ENCODE assay signal across 22 mouse cellular contexts in genomic region chr2:150675525-150675924, GRCm38 (mm10). TPM values are rescaled to one million over a fixed set of nuclear protein-coding genes. Genes with fewer than 3 reads are reported as not detected.
A peak's percentile ranks its signal among the peaks of the same experiment; 100 is the strongest.
DNase-seq lines count a peak whose midpoint lies in the region; ATAC-seq and TF ChIP-seq lines count a peak whose summit lies in the region.
"Had no signal": no experiment of that assay in that cellular context is flagged by ENCODE, and none has a peak within 500 bp of the region (broad histone marks: within the 10 kb centered on the region; RNA-seq: fewer than 3 reads in every experiment).

No protein-coding gene starts in this region.

- 0 out of 2 replicates have a peak, but pooled peaks have one; percentile 35 for TF ChIP-seq CTCF in kidney, postnatal 0 days (IDR thresholded peaks at IDR 0.05; ENCODE audit: low read depth)

- DNase-seq in kidney, postnatal 0 days (ENCODE audit: low spot score) = no peak
- DNase-seq in kidney, adult 8-10 months = no peak
- DNase-seq in 416B (ENCODE audit: low read depth) = peak; percentile 46
- DNase-seq in gastrocnemius, postnatal 4 days (ENCODE audit: low spot score in 2 of 2) = no peak
- DNase-seq in forebrain, embryonic 10.5 days (ENCODE audit: extremely low spot score, low spot score) = no peak
- DNase-seq: adrenal gland, adult 8-10 months; cerebellum, adult 11-12 months had no signal

- H3K27me3 ChIP-seq in kidney, postnatal 0 days (ENCODE audit: insufficient read depth, low read length) = 0 out of 2 replicates have a peak, but pooled peaks cover 2% of the 10 kb centered on the region
- no peaks in the 10 kb centered on the region; the same call in 1 of the 2 replicates for H3K27me3 ChIP-seq in forebrain, embryonic 10.5 days (ENCODE audit: poor library complexity, severe bottlenecking)
- H3K27me3 ChIP-seq: lung, embryonic 15.5 days had no signal

- H3K36me3 ChIP-seq in kidney, postnatal 0 days (ENCODE audit: insufficient read depth, low read length) = no peaks in the 10 kb centered on the region
- no peaks in the 10 kb centered on the region for H3K36me3 ChIP-seq in forebrain, embryonic 10.5 days (replicated peaks)
- H3K36me3 ChIP-seq: G1E; limb, embryonic 15.5 days; lung, embryonic 15.5 days; midbrain, embryonic 15.5 days; neural tube, embryonic 13.5 days had no signal

- no peak overlapping the region for H3K9ac ChIP-seq in kidney, postnatal 0 days (ENCODE audit: low read depth, low read length)
- H3K9ac ChIP-seq: limb, embryonic 15.5 days; lung, embryonic 15.5 days; midbrain, embryonic 15.5 days; neural tube, embryonic 13.5 days had no signal

- H3K4me2 ChIP-seq in kidney, postnatal 0 days (ENCODE audit: low read length) = no peak overlapping the region
- H3K4me2 ChIP-seq: limb, embryonic 15.5 days; lung, embryonic 15.5 days; midbrain, embryonic 15.5 days; neural tube, embryonic 13.5 days had no signal

- H3K9me3 ChIP-seq in kidney, postnatal 0 days (replicated peaks; ENCODE audit: low read length) = no peaks in the 10 kb centered on the region
- H3K9me3 ChIP-seq in forebrain, embryonic 10.5 days = no peaks in the 10 kb centered on the region
- H3K9me3 ChIP-seq: G1E; limb, embryonic 15.5 days; lung, embryonic 15.5 days; midbrain, embryonic 15.5 days; neural tube, embryonic 13.5 days had no signal

- no peaks in the 10 kb centered on the region for H3K4me1 ChIP-seq in kidney, postnatal 0 days (replicated peaks; ENCODE audit: insufficient read depth, low read length)
- peaks cover 3% of the 10 kb centered on the region for H3K4me1 ChIP-seq in forebrain, embryonic 10.5 days
- H3K4me1 ChIP-seq: lung, embryonic 15.5 days; midbrain, embryonic 15.5 days; neural tube, embryonic 13.5 days had no signal

- no peak overlapping the region for H3K4me3 ChIP-seq in kidney, postnatal 0 days (replicated peaks; ENCODE audit: low read depth, low read length)
- no peak overlapping the region for H3K4me3 ChIP-seq in forebrain, embryonic 10.5 days
- H3K4me3 ChIP-seq: limb, embryonic 15.5 days; lung, embryonic 15.5 days; midbrain, embryonic 15.5 days; neural tube, embryonic 13.5 days had no signal

- H3K27ac ChIP-seq in kidney, postnatal 0 days = no peak overlapping the region
- no peak overlapping the region for H3K27ac ChIP-seq in forebrain, embryonic 10.5 days
- H3K27ac ChIP-seq: limb, embryonic 15.5 days; lung, embryonic 15.5 days; midbrain, embryonic 15.5 days; neural tube, embryonic 13.5 days had no signal

- ATAC-seq in kidney, postnatal 0 days (replicated peaks; ENCODE audit: low FRiP score, low read depth) = no peak
- peak; percentile 27 for ATAC-seq in CD4-positive, CD25-positive, alpha-beta regulatory T cell, adult 4 months
- peak; percentile 44 for ATAC-seq in activated CD4-positive, CD25-positive, alpha-beta regulatory T cell, adult 4 months
- ATAC-seq in erythroblast, adult 5-6 weeks (replicated peaks; ENCODE audit: low FRiP score, poor library complexity, severe bottlenecking) = no peak

- WGBS in kidney, postnatal 0 days = 12% methylated on average over 1 of the region's 1 CpGs
- 12% methylated on average over 1 of the region's 1 CpGs for WGBS in forebrain, embryonic 10.5 days

RNA-seq across cellular contexts. Expression of gene Acss1, which starts 7.2 kb away (rescaled TPM):
- polyA plus RNA-seq in kidney, postnatal 0 days (2015; fragmentation: Nextera tagmentation; extraction: Ambion mirVana) = 22.2 and 25.6 TPM in 2 replicates
- 10 to 100 TPM; 13.8 to 21.7 TPM for polyA plus RNA-seq in CD4-positive, CD25-positive, alpha-beta regulatory T cell, adult 4 months (2017; shearing (Covaris generic))
- polyA plus RNA-seq in activated CD4-positive, CD25-positive, alpha-beta regulatory T cell, adult 4 months (2017; shearing (Covaris generic)) = 10 to 100 TPM; 13.5 to 13.6 TPM
- total RNA-seq in gastrocnemius, postnatal 4 days (2021) = 10 to 100 TPM; 21.1 to 22.5 TPM
- total RNA-seq in erythroblast, adult 5-6 weeks (2015; ENCODE audit: low replicate concordance) = 6.3 and 12.1 TPM in 2 replicates
- total RNA-seq in erythroblast, adult 5-6 weeks (2017; ENCODE audit: low replicate concordance) = 16.0 and 17.6 TPM in 2 replicates
- 14.1 and 17.6 TPM in 2 replicates for polyA plus RNA-seq in forebrain, embryonic 10.5 days (2016; fragmentation: Nextera tagmentation; extraction: Ambion mirVana)

RNA-seq across cellular contexts. Expression of gene Vsx1, which starts 13.6 kb away (rescaled TPM):
- polyA plus RNA-seq in kidney, postnatal 0 days (2015; fragmentation: Nextera tagmentation; extraction: Ambion mirVana) = not detected in 2 replicates
- polyA plus RNA-seq in CD4-positive, CD25-positive, alpha-beta regulatory T cell, adult 4 months (2017; shearing (Covaris generic)) = not detected
- not detected for polyA plus RNA-seq in activated CD4-positive, CD25-positive, alpha-beta regulatory T cell, adult 4 months (2017; shearing (Covaris generic))
- total RNA-seq in gastrocnemius, postnatal 4 days (2021) = not detected
- total RNA-seq in erythroblast, adult 5-6 weeks (2015; ENCODE audit: low replicate concordance) = not detected in 2 replicates
- 0.14 TPM in 1 of 2 replicates, not detected in the other for total RNA-seq in erythroblast, adult 5-6 weeks (2017; ENCODE audit: low replicate concordance)
- 0.05 TPM in 1 of 2 replicates, not detected in the other for polyA plus RNA-seq in forebrain, embryonic 10.5 days (2016; fragmentation: Nextera tagmentation; extraction: Ambion mirVana)
- total RNA-seq: adrenal gland, adult 8-10 months; hematopoietic stem cell, adult 5-6 weeks; left cerebral cortex, postnatal 14 days; megakaryocyte, adult 5-6 weeks had no signal
- polyA plus RNA-seq: embryonic facial prominence, embryonic 11.5 days; forebrain, embryonic 16.5 days; G1E; heart, embryonic 14.5 days; intestine, embryonic 14.5 days; limb, embryonic 15.5 days; lung, embryonic 15.5 days had no signal

Comparison
In these comparisons a context has a peak if more than half of its experiments do, and no peak if none do; other contexts are left out.
1. ATAC-seq: peak in CD4-positive, CD25-positive, alpha-beta regulatory T cell, adult 4 months (single experiment) and activated CD4-positive, CD25-positive, alpha-beta regulatory T cell, adult 4 months (single experiment); none in kidney, postnatal 0 days (single experiment) and erythroblast, adult 5-6 weeks (single experiment).